11 mouse cellular contexts compared by ENCODE assay signal in genomic region chr19:4037154-4037787, GRCm38 (mm10). TPM values are rescaled to one million over a fixed set of nuclear protein-coding genes. Genes with fewer than 3 reads are reported as not detected.
A peak's percentile ranks its signal among the peaks of the same experiment; 100 is the strongest.
DNase-seq lines count a peak whose midpoint lies in the region; ATAC-seq and TF ChIP-seq lines count a peak whose summit lies in the region.
"Not testable (repeated sequence)": the region's sequence is repeated elsewhere in the genome, so short reads cannot be mapped to it uniquely, and the experiment has no call there.
"Had no signal": no experiment of that assay in that cellular context is flagged by ENCODE, and none has a peak within 500 bp of the region (broad histone marks: within the 10 kb centered on the region; RNA-seq: fewer than 3 reads in every experiment).

No protein-coding gene starts in this region.

- not testable (repeated sequence) for TF ChIP-seq CTCF in heart, adult 2 months (IDR thresholded peaks at IDR 0.05); layer of hippocampus, adult 2 months (conservative IDR thresholded peaks at IDR 0.05); spleen, adult 2 months (IDR thresholded peaks at IDR 0.05; ENCODE audit: extremely low read depth, insufficient read depth, insufficient read length, insufficient replicate concordance)

- not testable (repeated sequence) for H3K9me3 ChIP-seq in ES-E14 (ENCODE audit: control insufficient read depth, insufficient read depth, low read depth, low read length); embryonic facial prominence, embryonic 15.5 days (replicated peaks); hindbrain, embryonic 14.5 days (ENCODE audit: control insufficient read depth, low read length); liver, embryonic 15.5 days (replicated peaks); midbrain, embryonic 13.5 days

- H3K27me3 ChIP-seq in embryonic facial prominence, embryonic 15.5 days; heart, adult 2 months (ENCODE audit: control insufficient read depth, insufficient read depth, low read length); hindbrain, embryonic 14.5 days (ENCODE audit: control insufficient read depth, insufficient read depth, low read length); liver, embryonic 15.5 days; midbrain, embryonic 13.5 days; spleen, adult 2 months (ENCODE audit: control insufficient read depth, insufficient read depth, low read length): not testable (repeated sequence)

- ATAC-seq in embryonic facial prominence, embryonic 15.5 days (ENCODE audit: insufficient number of reproducible peaks, low FRiP score, low TSS enrichment, low read depth); liver, embryonic 15.5 days (ENCODE audit: insufficient read depth): not testable (repeated sequence)
- ATAC-seq in hindbrain, embryonic 14.5 days (ENCODE audit: low FRiP score), result peak; percentile 35; the same call in 1 of the 2 replicates
- peak; percentile 53 for ATAC-seq in midbrain, embryonic 13.5 days

- H3K79me2 ChIP-seq in heart, adult 2 months (replicated peaks; ENCODE audit: control insufficient read depth, insufficient read depth, low read length), result not testable (repeated sequence)

- intact Hi-C loops in heart, adult 2 months (cut with DNase I), result not testable (repeated sequence)

- H3K9ac ChIP-seq in ES-E14 (ENCODE audit: insufficient read depth, low read depth, low read length, poor library complexity, severe bottlenecking), result peak overlapping the region; percentile 82
- H3K9ac ChIP-seq in embryonic facial prominence, embryonic 15.5 days, result peak overlapping the region; percentile 76
- peak overlapping the region; percentile 92 for H3K9ac ChIP-seq in heart, adult 2 months (ENCODE audit: low read depth, low read length)
- peak overlapping the region; percentile 60 for H3K9ac ChIP-seq in hindbrain, embryonic 14.5 days
- H3K9ac ChIP-seq in liver, embryonic 15.5 days, result peak overlapping the region; percentile 71
- H3K9ac ChIP-seq in midbrain, embryonic 13.5 days (replicated peaks), result peak overlapping the region; percentile 74

- H3K4me3 ChIP-seq in ES-E14 (ENCODE audit: insufficient read depth in 1 of 2, low read depth in 1 of 2, low read length in 2 of 2, poor library complexity in 1 of 2, severe bottlenecking in 1 of 2), result peak overlapping the region; percentile 80
- peak overlapping the region; percentile 70 for H3K4me3 ChIP-seq in embryonic facial prominence, embryonic 15.5 days (replicated peaks)
- H3K4me3 ChIP-seq in heart, adult 2 months, result peak overlapping the region; percentile 59
- H3K4me3 ChIP-seq in hindbrain, embryonic 14.5 days (replicated peaks; ENCODE audit: low read length), result peak overlapping the region; percentile 45
- peak overlapping the region; percentile 68 for H3K4me3 ChIP-seq in layer of hippocampus, adult 2 months
- H3K4me3 ChIP-seq in liver, embryonic 15.5 days (replicated peaks), result peak overlapping the region; percentile 65
- H3K4me3 ChIP-seq in midbrain, embryonic 13.5 days (replicated peaks), result peak overlapping the region; percentile 61
- peak overlapping the region; percentile 97 for H3K4me3 ChIP-seq in spleen, adult 2 months (ENCODE audit: extremely low read depth, insufficient read depth, insufficient read length)

- not testable (repeated sequence) for H3K36me3 ChIP-seq in ES-E14 (ENCODE audit: control insufficient read depth, insufficient read depth, low read length, poor library complexity, severe bottlenecking); embryonic facial prominence, embryonic 15.5 days; heart, adult 2 months (ENCODE audit: control insufficient read depth, insufficient read depth, low read length); hindbrain, embryonic 14.5 days (replicated peaks; ENCODE audit: control insufficient read depth, insufficient read depth); liver, embryonic 15.5 days (replicated peaks); midbrain, embryonic 13.5 days; spleen, adult 2 months (ENCODE audit: control insufficient read depth, insufficient read depth, low read length)

- in situ Hi-C loops in ES-E14 (cut with MboI; ENCODE audit: low sequenced_read_pairs in 2 of 2, unreplicated experiment in 2 of 2), result not testable (repeated sequence)

- H3K4me2 ChIP-seq in embryonic facial prominence, embryonic 15.5 days (replicated peaks), result peak overlapping the region; percentile 73
- H3K4me2 ChIP-seq in hindbrain, embryonic 14.5 days (replicated peaks), result peak overlapping the region; percentile 74
- peak overlapping the region; percentile 83 for H3K4me2 ChIP-seq in liver, embryonic 15.5 days
- peak overlapping the region; percentile 78 for H3K4me2 ChIP-seq in midbrain, embryonic 13.5 days (replicated peaks)

- not testable (repeated sequence) for H3K4me1 ChIP-seq in ES-E14 (ENCODE audit: control insufficient read depth in 2 of 2, insufficient read depth in 2 of 2, low read length in 2 of 2, poor library complexity in 1 of 2); heart, adult 2 months (ENCODE audit: control insufficient read depth, insufficient read depth, low read length); spleen, adult 2 months (ENCODE audit: control insufficient read depth, insufficient read depth, insufficient read length)
- H3K4me1 ChIP-seq in embryonic facial prominence, embryonic 15.5 days, result peaks cover 15% of the 10 kb centered on the region
- peaks cover 14% of the 10 kb centered on the region for H3K4me1 ChIP-seq in hindbrain, embryonic 14.5 days (replicated peaks; ENCODE audit: control insufficient read depth, insufficient read depth, low read length)
- H3K4me1 ChIP-seq in liver, embryonic 15.5 days (replicated peaks), result peaks cover 42% of the 10 kb centered on the region
- peaks cover 18% of the 10 kb centered on the region for H3K4me1 ChIP-seq in midbrain, embryonic 13.5 days (replicated peaks)

- not testable (repeated sequence) for TF ChIP-seq EP300 in heart, adult 2 months (IDR thresholded peaks at IDR 0.05; ENCODE audit: insufficient read depth, low read depth, low read length)

- not testable (repeated sequence) for DNase-seq in ES-E14 (ENCODE audit: low read depth, low spot score); heart, adult 2 months; hindbrain, embryonic 14.5 days (ENCODE audit: low spot score); layer of hippocampus, adult 2 months (ENCODE audit: low spot score in 2 of 2); spleen, adult 2 months (ENCODE audit: low read depth in 1 of 2, low spot score in 2 of 2)

- WGBS in embryonic facial prominence, embryonic 15.5 days, result 22% methylated on average over 7 of the region's 8 CpGs
- 28% methylated on average over 8 of the region's 8 CpGs for WGBS in heart, adult 2 months
- WGBS in hindbrain, embryonic 14.5 days, result 25% methylated on average over 7 of the region's 8 CpGs
- 21% methylated on average over 7 of the region's 8 CpGs for WGBS in liver, embryonic 15.5 days (ENCODE audit: insufficient replicate concordance)
- WGBS in midbrain, embryonic 13.5 days, result 28% methylated on average over 7 of the region's 8 CpGs
- WGBS in spleen, adult 2 months, result 27% methylated on average over 8 of the region's 8 CpGs

- not testable (repeated sequence) for H3K27ac ChIP-seq in ES-E14 (ENCODE audit: insufficient read depth, low read depth, low read length, poor library complexity, severe bottlenecking)
- peak overlapping the region; percentile 83 for H3K27ac ChIP-seq in embryonic facial prominence, embryonic 15.5 days (replicated peaks)
- H3K27ac ChIP-seq in heart, adult 2 months, result peak overlapping the region; percentile 80
- H3K27ac ChIP-seq in hindbrain, embryonic 14.5 days, result peak overlapping the region; percentile 40; the same call in 1 of the 2 replicates
- H3K27ac ChIP-seq in layer of hippocampus, adult 2 months, result peak overlapping the region; percentile 94
- peak overlapping the region; percentile 66 for H3K27ac ChIP-seq in liver, embryonic 15.5 days (replicated peaks)
- H3K27ac ChIP-seq in midbrain, embryonic 13.5 days, result peak overlapping the region; percentile 67
- peak overlapping the region; percentile 72 for H3K27ac ChIP-seq in spleen, adult 2 months (ENCODE audit: insufficient read depth, low read length)

- TF ChIP-seq POLR2A in heart, adult 2 months (IDR thresholded peaks at IDR 0.05; ENCODE audit: insufficient read depth, low read depth, low read length); spleen, adult 2 months (IDR thresholded peaks at IDR 0.05; ENCODE audit: low read depth, low read length): not testable (repeated sequence)

RNA-seq across cellular contexts. Expression of gene Gstp1, which starts 0.5 kb away (rescaled TPM):
- 121 and 146 TPM in 2 replicates for total RNA-seq in ES-E14 (2012; rRNA removed)
- polyA plus RNA-seq in embryonic facial prominence, embryonic 15.5 days (2015; fragmentation: Nextera tagmentation; extraction: Ambion mirVana), result 511 and 558 TPM in 2 replicates
- 100 to 1,000 TPM; 356 to 371 TPM for total RNA-seq in heart, adult 2 months (2021)
- 480 and 490 TPM in 2 replicates for polyA plus RNA-seq in heart, adult 2 months (2012; rRNA removed)
- polyA plus RNA-seq in hindbrain, embryonic 14.5 days (2014; fragmentation: Nextera tagmentation; extraction: Ambion mirVana), result 477 and 497 TPM in 2 replicates
- total RNA-seq in layer of hippocampus, adult 2 months (2021), result 100 to 1,000 TPM; 395 to 398 TPM
- 752 and 794 TPM in 2 replicates for polyA plus RNA-seq in liver, embryonic 15.5 days (2015; fragmentation: Nextera tagmentation; extraction: Ambion mirVana)
- 372 and 375 TPM in 2 replicates for polyA plus RNA-seq in midbrain, embryonic 13.5 days (2015; fragmentation: Nextera tagmentation; extraction: Ambion mirVana)
- 179 and 335 TPM in 2 replicates for polyA plus RNA-seq in spleen, adult 2 months (2012; rRNA removed)

RNA-seq across cellular contexts. Expression of gene Gstp2, which starts 8.6 kb away (rescaled TPM):
- 67.4 and 138 TPM in 2 replicates for total RNA-seq in ES-E14 (2012; rRNA removed)
- polyA plus RNA-seq in embryonic facial prominence, embryonic 15.5 days (2015; fragmentation: Nextera tagmentation; extraction: Ambion mirVana), result 3.4 and 3.7 TPM in 2 replicates
- total RNA-seq in heart, adult 2 months (2021), result 100 to 1,000 TPM; 121 to 137 TPM
- 38.3 and 58.2 TPM in 2 replicates for polyA plus RNA-seq in heart, adult 2 months (2012; rRNA removed)
- 1.7 TPM in 1 of 2 replicates, not detected in the other for polyA plus RNA-seq in hindbrain, embryonic 14.5 days (2014; fragmentation: Nextera tagmentation; extraction: Ambion mirVana)
- 10 to 100 TPM; 46.2 to 49.4 TPM for total RNA-seq in layer of hippocampus, adult 2 months (2021)
- 7.7 and 8.0 TPM in 2 replicates for polyA plus RNA-seq in liver, embryonic 15.5 days (2015; fragmentation: Nextera tagmentation; extraction: Ambion mirVana)
- polyA plus RNA-seq in midbrain, embryonic 13.5 days (2015; fragmentation: Nextera tagmentation; extraction: Ambion mirVana), result 1.3 and 3.9 TPM in 2 replicates
- 17.9 and 132 TPM in 2 replicates for polyA plus RNA-seq in spleen, adult 2 months (2012; rRNA removed)

RNA-seq across cellular contexts. Expression of gene Gstp3, which starts 22.1 kb away (rescaled TPM):
- total RNA-seq in ES-E14 (2012; rRNA removed), result 3.4 and 3.9 TPM in 2 replicates
- polyA plus RNA-seq in embryonic facial prominence, embryonic 15.5 days (2015; fragmentation: Nextera tagmentation; extraction: Ambion mirVana), result 0.41 and 0.77 TPM in 2 replicates
- total RNA-seq in heart, adult 2 months (2021), result not detected
- polyA plus RNA-seq in heart, adult 2 months (2012; rRNA removed), result 1.1 TPM in 1 of 2 replicates, not detected in the other
- not detected in 2 replicates for polyA plus RNA-seq in hindbrain, embryonic 14.5 days (2014; fragmentation: Nextera tagmentation; extraction: Ambion mirVana)
- not detected for total RNA-seq in layer of hippocampus, adult 2 months (2021)
- 77.6 and 97.4 TPM in 2 replicates for polyA plus RNA-seq in liver, embryonic 15.5 days (2015; fragmentation: Nextera tagmentation; extraction: Ambion mirVana)
- polyA plus RNA-seq in midbrain, embryonic 13.5 days (2015; fragmentation: Nextera tagmentation; extraction: Ambion mirVana), result not detected in 2 replicates
- 13.0 and 15.7 TPM in 2 replicates for polyA plus RNA-seq in spleen, adult 2 months (2012; rRNA removed)
- total RNA-seq: gastrocnemius, adult 18-20 months; heart, postnatal 10 days; layer of hippocampus, postnatal 25 days had no signal

RNA-seq across cellular contexts. Expression of gene Ndufv1, which starts 24.7 kb away (rescaled TPM):
- 182 and 219 TPM in 2 replicates for total RNA-seq in ES-E14 (2012; rRNA removed)
- 190 and 202 TPM in 2 replicates for polyA plus RNA-seq in embryonic facial prominence, embryonic 15.5 days (2015; fragmentation: Nextera tagmentation; extraction: Ambion mirVana)
- 1,000 to 10,000 TPM; 1,031 to 1,231 TPM for total RNA-seq in heart, adult 2 months (2021)
- 1,078 and 1,145 TPM in 2 replicates for polyA plus RNA-seq in heart, adult 2 months (2012; rRNA removed)
- polyA plus RNA-seq in hindbrain, embryonic 14.5 days (2014; fragmentation: Nextera tagmentation; extraction: Ambion mirVana), result 242 and 259 TPM in 2 replicates
- total RNA-seq in layer of hippocampus, adult 2 months (2021), result 100 to 1,000 TPM; 240 to 245 TPM
- 152 and 163 TPM in 2 replicates for polyA plus RNA-seq in liver, embryonic 15.5 days (2015; fragmentation: Nextera tagmentation; extraction: Ambion mirVana)
- 203 and 210 TPM in 2 replicates for polyA plus RNA-seq in midbrain, embryonic 13.5 days (2015; fragmentation: Nextera tagmentation; extraction: Ambion mirVana)
- 65.5 and 71.3 TPM in 2 replicates for polyA plus RNA-seq in spleen, adult 2 months (2012; rRNA removed)

RNA-seq across cellular contexts. Expression of gene Doc2g, which starts 34.2 kb away (rescaled TPM):
- 4.6 and 12.0 TPM in 2 replicates for total RNA-seq in ES-E14 (2012; rRNA removed)
- 5.4 and 5.6 TPM in 2 replicates for polyA plus RNA-seq in embryonic facial prominence, embryonic 15.5 days (2015; fragmentation: Nextera tagmentation; extraction: Ambion mirVana)
- 100 to 1,000 TPM; 193 to 236 TPM for total RNA-seq in heart, adult 2 months (2021)
- 432 and 597 TPM in 2 replicates for polyA plus RNA-seq in heart, adult 2 months (2012; rRNA removed)
- polyA plus RNA-seq in hindbrain, embryonic 14.5 days (2014; fragmentation: Nextera tagmentation; extraction: Ambion mirVana), result 4.1 and 5.0 TPM in 2 replicates
- 1 to 10 TPM; 3.2 TPM for total RNA-seq in layer of hippocampus, adult 2 months (2021)
- 0.38 and 0.78 TPM in 2 replicates for polyA plus RNA-seq in liver, embryonic 15.5 days (2015; fragmentation: Nextera tagmentation; extraction: Ambion mirVana)
- polyA plus RNA-seq in midbrain, embryonic 13.5 days (2015; fragmentation: Nextera tagmentation; extraction: Ambion mirVana), result 5.1 and 7.8 TPM in 2 replicates
- 12.8 and 13.7 TPM in 2 replicates for polyA plus RNA-seq in spleen, adult 2 months (2012; rRNA removed)

Comparison
In these comparisons a context has a peak if more than half of its experiments do, and no peak if none do; other contexts are left out.
1. H3K4me3 ChIP-seq: peak in every context shown above with its lines; median percentile 97 in spleen, adult 2 months; 80 in ES-E14; 70 in embryonic facial prominence, embryonic 15.5 days; 68 in layer of hippocampus, adult 2 months; 65 in liver, embryonic 15.5 days; 61 in midbrain, embryonic 13.5 days; 59 in heart, adult 2 months; 45 in hindbrain, embryonic 14.5 days.